Mouse (Mus musculus) intestine, embryonic 16.5 days (tissue): ENCODE data around the gene Lmna. TPM values are rescaled to one million over a fixed set of nuclear protein-coding genes. Genes with fewer than 3 reads are reported as not detected.

ENCODE experiments used
- ATAC-seq: fragments of 200-750 bp; cut with Nextera tagmentation; 2 replicates; pipeline ENCODE4 v1.8.0; 2017; ENCODE audit warnings: moderate TSS enrichment, moderate library complexity
- H3K27ac ChIP-seq: fragments of 300-500 bp; sonication (generic); 2 replicates; pipeline ENCODE4 v1.5.1; 2014; ENCODE audit warnings: mild to moderate bottlenecking, low read length
- H3K27me3 ChIP-seq: fragments of 300-500 bp; sonication (generic); replicated peaks from 2 replicates; pipeline ENCODE4 v1.6.1; 2014; ENCODE audit warnings: low read length, control low read depth, mixed read lengths; ENCODE audit not compliant: control insufficient read depth, insufficient read depth
- H3K36me3 ChIP-seq: fragments of 300-500 bp; sonication (generic); 2 replicates; pipeline ENCODE4 v1.6.1; 2014; ENCODE audit warnings: low read length, control low read depth; ENCODE audit not compliant: control insufficient read depth, insufficient read depth
- H3K4me1 ChIP-seq: fragments of 300-500 bp; sonication (generic); 2 replicates; pipeline ENCODE4 v1.6.1; 2014; ENCODE audit warnings: low read length, control low read depth, mixed read lengths; ENCODE audit not compliant: control insufficient read depth, insufficient read depth
- H3K4me2 ChIP-seq: fragments of 300-500 bp; sonication (generic); 2 replicates; pipeline ENCODE4 v1.6.1; 2014; ENCODE audit warnings: low read depth, low read length, control low read depth
- H3K4me3 ChIP-seq: fragments of 300-500 bp; sonication (generic); 2 replicates; pipeline ENCODE4 v1.5.1; 2014; ENCODE audit warnings: mild to moderate bottlenecking, low read length
- H3K9ac ChIP-seq: fragments of 300-500 bp; sonication (generic); 2 replicates; pipeline ENCODE4 v1.6.1; 2014; ENCODE audit warnings: low read depth, low read length
- H3K9me3 ChIP-seq: fragments of 300-500 bp; sonication (generic); 2 replicates; pipeline ENCODE4 v1.6.1; 2016; ENCODE audit warnings: low read length, control low read depth; ENCODE audit not compliant: control insufficient read depth
- WGBS: fragments of 180-500 bp; shearing (Covaris S2); extraction: QIAGEN DNeasy Blood & Tissue Kit; methylation state at CpG from one replicate; pipeline ENCODE4 v1.1.7; 2014; 5-methylcytosine and 5-hydroxymethylcytosine counted together
- polyA plus RNA-seq: library from polyadenylated mRNA; unstranded; fragments of >200 nt; fragmentation: Nextera tagmentation; extraction: Ambion mirVana; gene quantifications from 2 replicates; pipeline ENCODE4 v1.2.1, GENCODE M21; 2015

Gene Lmna
- polyA plus RNA-seq, 1 experiment from 2014 or later, result 127 TPM

DNA sequence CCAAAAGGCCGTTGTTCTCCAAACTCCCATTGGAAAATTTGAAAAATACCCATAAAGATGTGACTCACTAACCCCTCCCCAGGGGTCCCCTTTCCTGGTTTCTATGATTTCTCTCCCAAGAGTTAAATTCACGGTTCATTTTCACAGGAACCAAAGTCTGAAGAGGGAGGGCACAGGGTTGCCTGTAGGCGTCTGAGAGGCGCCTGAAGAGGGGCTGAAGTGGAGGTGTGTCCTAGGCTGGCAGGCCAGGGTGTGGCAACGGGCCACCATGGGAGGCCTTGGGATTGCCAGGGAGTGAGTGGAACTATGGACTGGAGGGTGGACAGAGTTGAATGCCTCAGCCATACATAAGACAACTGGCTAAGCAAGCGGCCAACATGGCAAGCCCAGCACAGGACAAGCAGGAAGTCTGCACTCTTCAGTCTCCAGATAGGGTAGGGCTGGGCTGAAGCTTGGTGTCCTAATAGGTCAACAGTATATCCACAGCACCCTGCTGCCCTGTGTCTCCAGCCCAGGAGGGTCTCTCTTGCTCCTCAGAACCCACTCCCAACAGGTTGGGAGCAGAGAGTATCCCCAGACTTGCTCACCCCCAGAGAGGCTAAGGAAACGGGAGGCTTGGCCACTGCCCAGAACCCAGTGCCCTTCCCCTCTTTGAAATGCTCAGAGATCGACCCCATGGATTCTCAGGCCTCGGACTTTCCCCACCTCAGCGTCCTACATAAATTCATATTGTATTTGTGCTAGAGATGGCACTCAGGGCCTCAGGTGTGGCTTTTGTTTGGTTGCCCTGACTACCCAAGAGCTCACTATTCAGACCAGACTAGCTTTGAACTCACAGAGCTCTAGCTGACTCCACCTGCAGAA lies 4.7 kb upstream of the Lmna start:
- H3K27ac ChIP-seq, result peak overlapping the region; percentile 53
- no peaks in the 10 kb centered on the region for H3K27me3 ChIP-seq
- no peaks in the 10 kb centered on the region for H3K36me3 ChIP-seq
- H3K9ac ChIP-seq, result no peak overlapping the region
- peak; percentile 24; the same call in 1 of the 2 replicates for ATAC-seq
- H3K4me2 ChIP-seq, result no peak overlapping the region
- no peaks in the 10 kb centered on the region for H3K9me3 ChIP-seq
- H3K4me1 ChIP-seq, result peaks cover 47% of the 10 kb centered on the region
- no peak overlapping the region for H3K4me3 ChIP-seq
- 68% methylated on average over 10 of the region's 10 CpGs for WGBS

DNA sequence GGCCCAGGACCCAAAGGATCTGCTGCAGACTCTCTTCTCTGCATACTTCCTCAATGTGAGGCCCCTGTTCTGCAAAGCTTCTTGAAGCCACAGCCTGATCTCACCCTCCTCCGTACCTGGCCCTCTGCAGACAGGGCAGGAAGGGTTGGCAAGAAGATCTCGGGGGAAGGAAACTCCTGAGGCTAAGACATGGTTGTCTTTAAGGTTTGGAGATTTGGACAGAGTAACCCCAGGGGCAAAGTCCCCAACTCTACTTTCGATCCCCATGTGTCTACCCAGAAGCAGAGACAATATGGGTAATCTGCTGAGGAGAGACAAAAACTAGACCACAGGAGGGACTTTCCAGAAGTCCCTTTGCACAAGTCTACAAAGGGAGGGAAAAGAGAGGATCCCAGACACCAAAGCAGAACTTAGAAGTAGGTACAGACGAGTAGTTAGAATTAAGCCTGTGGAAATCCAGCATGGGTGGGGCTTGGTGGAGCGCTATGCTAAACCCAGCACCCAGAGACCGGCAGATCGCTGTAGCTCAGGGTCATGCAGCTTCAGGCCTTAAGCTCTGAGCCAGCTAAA lies 3.9 kb upstream of the Lmna start:
- H3K9ac ChIP-seq, result 0 out of 2 replicates have a peak overlapping the region, but pooled peaks have one; percentile 37
- peak overlapping the region; percentile 53 for H3K27ac ChIP-seq
- WGBS, result 68% methylated on average over 7 of the region's 7 CpGs
- H3K4me1 ChIP-seq, result peaks cover 50% of the 10 kb centered on the region
- H3K36me3 ChIP-seq, result no peaks in the 10 kb centered on the region
- no peaks in the 10 kb centered on the region for H3K9me3 ChIP-seq
- H3K27me3 ChIP-seq, result no peaks in the 10 kb centered on the region
- H3K4me3 ChIP-seq, result no peak overlapping the region
- no peak overlapping the region for H3K4me2 ChIP-seq
- no peak for ATAC-seq

DNA sequence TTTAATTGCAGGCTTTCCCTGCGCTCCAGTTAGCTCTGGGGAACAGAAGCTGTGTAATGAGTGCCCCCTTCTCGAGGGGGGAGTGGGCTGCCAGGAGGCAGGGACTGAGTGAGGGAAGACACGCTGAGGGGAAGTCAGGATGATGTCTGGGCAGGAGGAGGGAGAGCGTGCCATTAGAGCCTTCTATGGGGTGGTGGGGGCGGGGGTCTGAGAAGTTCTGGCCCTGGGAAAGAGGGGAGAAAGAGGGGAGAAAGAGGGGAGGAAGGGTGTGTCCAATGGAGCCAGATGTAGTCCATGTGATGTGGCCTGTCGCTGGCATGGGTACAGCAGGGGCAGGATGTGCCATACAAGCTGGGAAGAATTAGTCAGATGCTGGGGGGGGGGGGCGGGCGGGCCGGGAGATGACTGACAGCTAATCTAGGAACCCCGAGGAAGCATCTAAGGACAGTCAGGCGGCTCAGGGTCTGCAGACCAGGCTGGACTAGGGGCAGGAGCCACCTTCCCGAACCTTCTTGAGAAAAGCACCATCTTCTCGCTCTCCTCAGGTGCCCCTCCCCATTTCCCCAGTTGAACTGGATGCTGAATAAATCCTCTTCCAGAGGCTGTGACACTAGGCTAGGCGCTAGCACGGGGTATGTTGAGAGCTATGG lies 3.3 kb upstream of the Lmna start:
- H3K9ac ChIP-seq, result peak overlapping the region; percentile 37
- H3K36me3 ChIP-seq, result no peaks in the 10 kb centered on the region
- no peak overlapping the region for H3K4me2 ChIP-seq
- 36% methylated on average over 15 of the region's 15 CpGs for WGBS
- H3K4me1 ChIP-seq, result peaks cover 48% of the 10 kb centered on the region
- ATAC-seq, result no peak
- H3K27ac ChIP-seq, result peak overlapping the region; percentile 78
- no peaks in the 10 kb centered on the region for H3K9me3 ChIP-seq
- no peaks in the 10 kb centered on the region for H3K27me3 ChIP-seq
- no peak overlapping the region for H3K4me3 ChIP-seq

DNA sequence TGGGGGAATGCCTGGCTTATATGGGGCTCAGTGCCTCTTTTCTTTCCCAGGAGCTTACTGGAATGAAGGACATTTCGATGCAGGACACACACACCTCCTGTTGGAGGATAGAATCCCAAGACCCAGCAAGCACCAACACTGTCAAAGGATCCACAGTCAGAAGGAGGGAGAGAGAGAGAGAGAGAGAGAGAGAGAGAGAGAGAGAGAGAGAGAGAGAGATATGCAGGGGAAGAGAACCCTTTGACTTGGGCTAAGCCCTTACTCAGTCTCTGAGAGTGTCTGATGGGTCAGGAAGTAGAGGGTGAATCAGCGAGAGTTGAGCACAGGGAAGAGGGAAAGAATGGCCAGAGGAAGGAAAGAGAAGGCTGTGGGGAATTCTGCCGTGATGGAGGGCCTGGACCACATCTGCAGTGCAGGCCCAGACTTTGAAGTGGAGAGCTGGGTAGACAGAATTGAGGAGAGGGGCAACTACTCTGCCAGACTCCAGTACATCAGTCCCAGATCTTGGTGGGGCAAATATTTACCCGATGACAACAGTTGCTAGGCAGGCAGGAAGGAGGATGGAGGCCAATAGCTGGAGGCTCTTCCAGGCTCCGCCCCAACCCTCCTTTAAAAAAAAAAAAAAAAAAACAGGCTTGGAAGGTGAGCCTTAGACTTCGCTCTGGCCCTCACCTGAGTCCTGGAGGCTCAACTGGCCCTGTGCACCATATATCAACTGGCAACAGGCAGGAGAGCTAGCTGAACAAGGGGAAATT lies 2.6 kb upstream of the Lmna start:
- H3K27ac ChIP-seq, result peak overlapping the region; percentile 78
- H3K4me1 ChIP-seq, result peaks cover 48% of the 10 kb centered on the region
- H3K4me2 ChIP-seq, result no peak overlapping the region
- H3K36me3 ChIP-seq, result no peaks in the 10 kb centered on the region
- WGBS, result 38% methylated on average over 6 of the region's 6 CpGs
- ATAC-seq, result peak; percentile 8; the same call in 1 of the 2 replicates
- no peaks in the 10 kb centered on the region for H3K9me3 ChIP-seq
- H3K27me3 ChIP-seq, result no peaks in the 10 kb centered on the region
- peak overlapping the region; percentile 37 for H3K9ac ChIP-seq
- no peak overlapping the region for H3K4me3 ChIP-seq

DNA sequence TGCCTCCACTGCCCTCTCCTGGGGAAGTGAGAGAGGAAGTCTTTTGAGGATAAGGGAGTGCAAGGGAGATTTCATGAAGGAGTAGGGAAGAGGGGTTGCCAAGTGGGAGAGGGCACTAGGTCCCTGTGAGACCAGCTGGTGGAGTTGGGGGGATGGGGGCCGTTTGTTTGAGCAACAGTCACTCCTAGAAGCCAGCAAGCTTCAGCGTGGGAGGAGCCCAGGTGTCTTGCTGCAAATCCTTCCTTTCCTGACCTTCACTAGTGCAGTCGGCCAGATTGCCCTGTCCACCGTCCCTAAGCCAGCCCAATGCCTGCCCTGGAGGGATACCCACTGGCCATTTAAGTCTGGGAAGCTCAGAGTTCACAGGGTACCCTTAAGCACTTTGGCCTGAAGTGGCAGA lies 1.8 kb upstream of the Lmna start:
- Histone ChIP-seq H3K4me1 (peaks cover 48% of the 10 kb centered on the region), H3K27me3 (no peaks in the 10 kb centered on the region), H3K4me3 (no peak overlapping the region), H3K4me2 (no peak overlapping the region), H3K27ac (no peak overlapping the region), H3K9ac (peak overlapping the region; percentile 41), H3K36me3 (no peaks in the 10 kb centered on the region), H3K9me3 (no peaks in the 10 kb centered on the region)
- ATAC-seq, result no peak
- WGBS, result 42% methylated on average over 4 of the region's 4 CpGs

DNA sequence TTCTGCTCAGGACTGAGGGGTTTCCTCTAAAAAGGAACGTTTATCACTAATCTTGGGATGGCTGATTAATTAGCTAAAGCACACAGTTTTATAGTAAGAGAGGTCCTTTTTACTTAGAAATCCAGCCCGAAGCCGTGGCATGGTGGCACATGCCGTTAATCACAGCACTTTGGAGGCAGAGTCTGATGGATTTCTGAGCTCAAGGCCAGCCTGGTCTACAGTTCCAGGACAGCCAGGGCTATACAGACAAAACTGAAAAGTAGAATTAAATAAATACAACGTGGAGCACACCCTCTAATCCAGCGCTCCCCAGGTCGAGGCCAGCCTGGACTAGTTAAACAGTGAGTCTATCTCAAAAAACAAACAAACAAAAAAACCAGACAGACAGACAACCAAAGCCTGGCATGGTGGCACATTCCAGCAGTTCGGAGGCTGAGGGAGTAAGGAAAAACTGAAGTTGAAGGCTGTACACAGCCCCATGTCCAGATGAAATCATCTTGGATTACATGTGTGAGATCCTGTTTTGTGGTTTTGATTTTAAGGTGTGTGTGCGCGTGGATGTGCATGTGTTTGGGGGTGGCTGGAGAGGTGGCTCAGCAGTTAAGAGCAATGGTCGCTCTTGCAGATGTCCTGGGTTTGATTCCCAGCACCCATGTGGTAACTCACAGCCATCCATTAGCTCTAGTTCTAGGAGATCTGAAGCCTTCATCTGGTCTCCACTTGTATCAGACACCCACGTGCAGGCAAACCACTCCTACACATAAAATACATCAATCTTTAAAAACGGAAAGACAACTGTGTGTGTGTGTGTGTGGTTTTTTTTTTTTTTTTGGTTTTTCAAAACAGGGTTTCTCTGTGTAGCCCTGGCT lies 899 bp upstream of the Lmna start:
- Histone ChIP-seq H3K4me1 (peaks cover 50% of the 10 kb centered on the region), H3K36me3 (no peaks in the 10 kb centered on the region), H3K9me3 (no peaks in the 10 kb centered on the region), H3K4me2 (peak overlapping the region; percentile 70), H3K27ac (peak overlapping the region; percentile 97), H3K27me3 (no peaks in the 10 kb centered on the region), H3K9ac (peak overlapping the region; percentile 69), H3K4me3 (peak overlapping the region; percentile 46)
- 47% methylated on average over 13 of the region's 13 CpGs for WGBS
- no peak for ATAC-seq

DNA sequence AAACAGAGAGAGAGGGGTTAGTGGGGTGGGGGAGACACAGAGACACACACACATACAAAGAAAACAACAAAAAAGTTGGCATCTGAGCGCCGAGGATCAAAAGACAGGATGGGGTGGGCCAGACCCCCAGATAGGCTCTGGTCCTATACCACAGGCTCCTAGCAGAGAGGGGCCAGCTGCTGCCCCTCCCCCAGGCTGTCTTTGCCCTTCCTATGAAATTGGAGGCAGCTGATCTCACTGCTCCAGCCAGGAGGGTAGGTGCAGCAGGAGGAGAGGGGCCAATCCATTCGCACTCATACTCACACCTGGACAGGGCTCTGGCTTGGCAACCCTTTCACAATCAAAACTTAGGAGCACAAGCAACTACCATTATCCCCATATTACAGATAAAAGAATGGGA lies 506 bp downstream of the Lmna start:
- Histone ChIP-seq H3K4me2 (peak overlapping the region; percentile 70), H3K9ac (peak overlapping the region; percentile 69), H3K4me3 (peak overlapping the region; percentile 46), H3K27ac (peak overlapping the region; percentile 97), H3K4me1 (peaks cover 49% of the 10 kb centered on the region), H3K27me3 (no peaks in the 10 kb centered on the region), H3K36me3 (no peaks in the 10 kb centered on the region), H3K9me3 (no peaks in the 10 kb centered on the region)
- ATAC-seq, result peak; percentile 34; the same call in 1 of the 2 replicates
- 66% methylated on average over 3 of the region's 3 CpGs for WGBS

DNA sequence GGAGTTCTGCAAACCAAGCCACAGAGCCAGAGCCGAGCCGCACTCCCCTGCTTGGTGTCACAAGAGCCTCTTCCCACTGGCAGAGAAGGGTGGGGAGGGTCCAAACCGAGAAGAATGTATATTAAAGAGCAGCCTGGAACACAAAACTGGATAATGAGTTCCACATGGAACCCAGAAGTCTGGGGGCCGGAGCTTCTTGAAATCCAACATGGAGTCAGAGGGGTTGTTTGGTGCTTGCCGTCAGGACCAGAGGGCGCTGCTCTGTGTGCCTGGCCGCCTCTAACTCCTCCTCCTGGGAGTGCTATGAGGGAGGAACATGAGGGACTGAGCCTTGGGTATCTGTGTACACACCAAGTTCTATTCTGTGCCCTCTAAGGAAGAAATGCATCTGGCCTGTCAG lies 4.0 kb downstream of the Lmna start:
- 49% methylated on average over 7 of the region's 7 CpGs for WGBS

More for the DNA sequence above, 4.0 kb downstream of the Lmna start:
- no peaks in the 10 kb centered on the region for H3K9me3 ChIP-seq
- H3K4me1 ChIP-seq, result peaks cover 35% of the 10 kb centered on the region
- no peak for ATAC-seq
- no peaks in the 10 kb centered on the region for H3K27me3 ChIP-seq
- no peak overlapping the region for H3K27ac ChIP-seq
- no peak overlapping the region for H3K9ac ChIP-seq
- H3K4me2 ChIP-seq, result no peak overlapping the region
- no peak overlapping the region for H3K4me3 ChIP-seq
- H3K36me3 ChIP-seq, result no peaks in the 10 kb centered on the region
